In genomic region chr5:34295141-34295540, GRCm38 (mm10) we compare ENCODE assay signal across 18 mouse cellular contexts. TPM values are rescaled to one million over a fixed set of nuclear protein-coding genes. Genes with fewer than 3 reads are reported as not detected.
A peak's percentile ranks its signal among the peaks of the same experiment; 100 is the strongest.
DNase-seq lines count a peak whose midpoint lies in the region; ATAC-seq and TF ChIP-seq lines count a peak whose summit lies in the region.
"Had no signal": no experiment of that assay in that cellular context is flagged by ENCODE, and none has a peak within 500 bp of the region (broad histone marks: within the 10 kb centered on the region; RNA-seq: fewer than 3 reads in every experiment).

No protein-coding gene starts in this region.

- H3K4me2 ChIP-seq in midbrain, embryonic 14.5 days (ENCODE audit: low read length), result no peak overlapping the region
- no peak overlapping the region for H3K4me2 ChIP-seq in intestine, embryonic 16.5 days (ENCODE audit: low read depth, low read length)
- H3K4me2 ChIP-seq: embryonic facial prominence, embryonic 13.5 days; forebrain, embryonic 12.5 days; heart, embryonic 15.5 days had no signal

- H3K27ac ChIP-seq in gastrocnemius, adult 2 months, result peak overlapping the region; percentile 8; the same call in 1 of the 2 replicates
- 0 out of 2 replicates have a peak overlapping the region, but pooled peaks have one; percentile 0 for H3K27ac ChIP-seq in midbrain, embryonic 10.5 days (replicated peaks)
- H3K27ac ChIP-seq in midbrain, embryonic 14.5 days (replicated peaks; ENCODE audit: low read depth, low read length), result no peak overlapping the region
- no peak overlapping the region for H3K27ac ChIP-seq in intestine, embryonic 16.5 days (ENCODE audit: low read length)
- H3K27ac ChIP-seq in limb, embryonic 10.5 days, result no peak overlapping the region
- H3K27ac ChIP-seq: embryonic facial prominence, embryonic 13.5 days; forebrain, embryonic 12.5 days; heart, embryonic 15.5 days; liver, embryonic 14.5 days had no signal

- peaks cover 12% of the 10 kb centered on the region for H3K27me3 ChIP-seq in midbrain, embryonic 10.5 days (ENCODE audit: low read depth, poor library complexity, severe bottlenecking)
- no peaks in the 10 kb centered on the region for H3K27me3 ChIP-seq in midbrain, embryonic 14.5 days (ENCODE audit: control insufficient read depth, insufficient read depth, low read length)
- no peaks in the 10 kb centered on the region for H3K27me3 ChIP-seq in intestine, embryonic 16.5 days (replicated peaks; ENCODE audit: control insufficient read depth, insufficient read depth, low read length)
- H3K27me3 ChIP-seq in limb, embryonic 10.5 days (ENCODE audit: low read depth, poor library complexity, severe bottlenecking), result peaks cover 24% of the 10 kb centered on the region
- H3K27me3 ChIP-seq: Patski had no signal

- no peak overlapping the region for H3K9ac ChIP-seq in midbrain, embryonic 14.5 days (replicated peaks; ENCODE audit: low read length)
- H3K9ac ChIP-seq in intestine, embryonic 16.5 days (ENCODE audit: low read depth, low read length), result no peak overlapping the region
- H3K9ac ChIP-seq: embryonic facial prominence, embryonic 13.5 days; forebrain, embryonic 12.5 days; heart, embryonic 15.5 days; liver, embryonic 14.5 days had no signal

- H3K4me1 ChIP-seq in midbrain, embryonic 10.5 days, result peaks cover 26% of the 10 kb centered on the region
- no peaks in the 10 kb centered on the region for H3K4me1 ChIP-seq in midbrain, embryonic 14.5 days (ENCODE audit: control insufficient read depth, insufficient read depth, low read length)
- H3K4me1 ChIP-seq in intestine, embryonic 16.5 days (ENCODE audit: control insufficient read depth, insufficient read depth, low read length), result peaks cover 5% of the 10 kb centered on the region; the same call in 1 of the 2 replicates
- H3K4me1 ChIP-seq in limb, embryonic 10.5 days, result no peaks in the 10 kb centered on the region
- H3K4me1 ChIP-seq: embryonic facial prominence, embryonic 13.5 days; forebrain, embryonic 12.5 days had no signal

- no peak overlapping the region for H3K4me3 ChIP-seq in gastrocnemius, adult 2 months
- no peak overlapping the region for H3K4me3 ChIP-seq in midbrain, embryonic 10.5 days
- no peak overlapping the region for H3K4me3 ChIP-seq in midbrain, embryonic 14.5 days (replicated peaks; ENCODE audit: low read depth, low read length)
- H3K4me3 ChIP-seq in intestine, embryonic 16.5 days (ENCODE audit: low read length), result no peak overlapping the region
- no peak overlapping the region for H3K4me3 ChIP-seq in limb, embryonic 10.5 days
- H3K4me3 ChIP-seq: embryonic facial prominence, embryonic 13.5 days; forebrain, embryonic 12.5 days; heart, embryonic 15.5 days had no signal

- WGBS in midbrain, embryonic 10.5 days, result 100% methylated on average over 1 of the region's 2 CpGs
- 95% methylated on average over 2 of the region's 2 CpGs for WGBS in midbrain, embryonic 14.5 days
- 88% methylated on average over 2 of the region's 2 CpGs for WGBS in intestine, embryonic 16.5 days
- WGBS in limb, embryonic 10.5 days, result 94% methylated on average over 2 of the region's 2 CpGs

- H3K36me3 ChIP-seq in midbrain, embryonic 10.5 days, result no peaks in the 10 kb centered on the region
- no peaks in the 10 kb centered on the region for H3K36me3 ChIP-seq in midbrain, embryonic 14.5 days (ENCODE audit: control insufficient read depth, insufficient read depth, low read length)
- H3K36me3 ChIP-seq in intestine, embryonic 16.5 days (ENCODE audit: control insufficient read depth, insufficient read depth, low read length), result no peaks in the 10 kb centered on the region
- H3K36me3 ChIP-seq in limb, embryonic 10.5 days, result no peaks in the 10 kb centered on the region
- H3K36me3 ChIP-seq: embryonic facial prominence, embryonic 13.5 days; forebrain, embryonic 12.5 days; heart, embryonic 15.5 days had no signal

- no peaks in the 10 kb centered on the region for H3K9me3 ChIP-seq in midbrain, embryonic 10.5 days (replicated peaks)
- no peaks in the 10 kb centered on the region for H3K9me3 ChIP-seq in midbrain, embryonic 14.5 days (ENCODE audit: control insufficient read depth, low read length)
- H3K9me3 ChIP-seq in intestine, embryonic 16.5 days (ENCODE audit: control insufficient read depth, low read length), result no peaks in the 10 kb centered on the region
- H3K9me3 ChIP-seq in limb, embryonic 10.5 days (replicated peaks), result no peaks in the 10 kb centered on the region
- H3K9me3 ChIP-seq: embryonic facial prominence, embryonic 13.5 days; forebrain, embryonic 12.5 days; heart, embryonic 15.5 days had no signal

- intact Hi-C loops in gastrocnemius, adult 2 months (cut with DNase I), result no loop called here

- peak; percentile 29 for DNase-seq in gastrocnemius, adult 2 months
- no peak for DNase-seq in gastrocnemius, postnatal 10 days
- no peak for DNase-seq in midbrain, embryonic 10.5 days (ENCODE audit: low spot score)
- no peak for DNase-seq in midbrain, embryonic 14.5 days
- DNase-seq in adrenal gland, adult 8-10 months, result peak; percentile 29
- no peak for DNase-seq in limb, embryonic 10.5 days (ENCODE audit: low spot score)
- no peak for DNase-seq in layer of hippocampus, adult 9-11 months
- DNase-seq: cerebellum, adult 8-10 months had no signal

- no peak for TF ChIP-seq CTCF in gastrocnemius, adult 2 months (IDR thresholded peaks at IDR 0.05)

- no peak for ATAC-seq in midbrain, embryonic 14.5 days (ENCODE audit: low FRiP score, low TSS enrichment)
- ATAC-seq in intestine, embryonic 16.5 days, result peak; percentile 54; the same call in 1 of the 2 replicates
- ATAC-seq: activated CD4-positive, CD25-positive, alpha-beta regulatory T cell, adult 4 months; midbrain, embryonic 16.5 days; Patski had no signal

RNA-seq across cellular contexts. Expression of gene Cfap99, which starts 6.7 kb away (rescaled TPM):
- not detected for total RNA-seq in gastrocnemius, adult 2 months (2021)
- total RNA-seq in gastrocnemius, postnatal 10 days (2021), result under 1 TPM in 1 of 2 experiments, not detected in 1; 0.12 TPM
- not detected in 2 replicates for polyA plus RNA-seq in midbrain, embryonic 10.5 days (2016; fragmentation: Nextera tagmentation; extraction: Ambion mirVana)
- 0.09 TPM in 1 of 2 replicates, not detected in the other for polyA plus RNA-seq in midbrain, embryonic 14.5 days (2014; fragmentation: Nextera tagmentation; extraction: Ambion mirVana)
- total RNA-seq in adrenal gland, adult 8-10 months (2022), result under 1 TPM in 1 of 4 experiments, not detected in 3; 0.19 TPM
- polyA plus RNA-seq in intestine, embryonic 16.5 days (2015; fragmentation: Nextera tagmentation; extraction: Ambion mirVana), result not detected in 2 replicates
- not detected in 2 replicates for polyA plus RNA-seq in limb, embryonic 10.5 days (2016; fragmentation: Nextera tagmentation; extraction: Ambion mirVana)
- polyA plus RNA-seq: activated CD4-positive, CD25-positive, alpha-beta regulatory T cell, adult 4 months; embryonic facial prominence, embryonic 13.5 days; forebrain, embryonic 12.5 days; kidney, embryonic 16.5 days; limb, embryonic 11.5 days; liver, embryonic 14.5 days; Patski had no signal

RNA-seq across cellular contexts. Expression of gene Zfyve28, which starts 6.9 kb away (rescaled TPM):
- total RNA-seq in gastrocnemius, adult 2 months (2021), result under 1 TPM; 0.36 to 0.64 TPM
- total RNA-seq in gastrocnemius, postnatal 10 days (2021), result 1 to 10 TPM; 1.1 to 1.5 TPM
- 1.1 and 2.3 TPM in 2 replicates for polyA plus RNA-seq in midbrain, embryonic 10.5 days (2016; fragmentation: Nextera tagmentation; extraction: Ambion mirVana)
- 2.8 and 3.2 TPM in 2 replicates for polyA plus RNA-seq in midbrain, embryonic 14.5 days (2014; fragmentation: Nextera tagmentation; extraction: Ambion mirVana)
- total RNA-seq in adrenal gland, adult 8-10 months (2022), result 1 to 10 TPM in 2 of 4 experiments, under 1 TPM in 2; 0.52 to 2.1 (median 1.1) TPM
- polyA plus RNA-seq in intestine, embryonic 16.5 days (2015; fragmentation: Nextera tagmentation; extraction: Ambion mirVana), result 0.28 and 0.42 TPM in 2 replicates
- 0.62 and 0.76 TPM in 2 replicates for polyA plus RNA-seq in limb, embryonic 10.5 days (2016; fragmentation: Nextera tagmentation; extraction: Ambion mirVana)

RNA-seq across cellular contexts. Expression of gene Rnf4, which starts 40.9 kb away (rescaled TPM):
- total RNA-seq in gastrocnemius, adult 2 months (2021), result 10 to 100 TPM; 16.5 to 19.8 TPM
- total RNA-seq in gastrocnemius, postnatal 10 days (2021), result 10 to 100 TPM; 38.8 to 42.8 TPM
- 196 and 197 TPM in 2 replicates for polyA plus RNA-seq in midbrain, embryonic 10.5 days (2016; fragmentation: Nextera tagmentation; extraction: Ambion mirVana)
- polyA plus RNA-seq in midbrain, embryonic 14.5 days (2014; fragmentation: Nextera tagmentation; extraction: Ambion mirVana), result 110 and 152 TPM in 2 replicates
- 100 to 1,000 TPM in 1 of 4 experiments, 10 to 100 TPM in 3; 87.2 to 105 (median 94.0) TPM for total RNA-seq in adrenal gland, adult 8-10 months (2022)
- polyA plus RNA-seq in intestine, embryonic 16.5 days (2015; fragmentation: Nextera tagmentation; extraction: Ambion mirVana), result 133 and 143 TPM in 2 replicates
- 188 and 207 TPM in 2 replicates for polyA plus RNA-seq in limb, embryonic 10.5 days (2016; fragmentation: Nextera tagmentation; extraction: Ambion mirVana)

Comparison
In these comparisons a context has a peak if more than half of its experiments do, and no peak if none do; other contexts are left out.
1. DNase-seq: peak in gastrocnemius, adult 2 months (single experiment) and adrenal gland, adult 8-10 months (single experiment); none in gastrocnemius, postnatal 10 days (single experiment), midbrain, embryonic 10.5 days (single experiment), midbrain, embryonic 14.5 days (single experiment), limb, embryonic 10.5 days (single experiment) and layer of hippocampus, adult 9-11 months (single experiment).
2. H3K27ac ChIP-seq: peak in gastrocnemius, adult 2 months (single experiment) and midbrain, embryonic 10.5 days (single experiment); none in midbrain, embryonic 14.5 days (single experiment), intestine, embryonic 16.5 days (single experiment) and limb, embryonic 10.5 days (single experiment).